Mouse (Mus musculus) MEL (cell line): ENCODE data around the gene Dao.

Source experiments
- CTCF ChIP-seq, 3 experiments: IDR thresholded peaks in 2 of 3; conservative IDR thresholded peaks in 1 of 3; 2 replicates each; pipeline ENCODE4 v1.5.1; 2011 to 2012; ENCODE audit warnings: low read length in 3 of 3, low read depth in 2 of 3, mild to moderate bottlenecking in 2 of 3, improper control_type of control experiment in 1 of 3, inconsistent platforms in 1 of 3, mixed read lengths in 1 of 3, moderate library complexity in 1 of 3; ENCODE audit not compliant: control insufficient read depth in 1 of 3, insufficient read depth in 1 of 3, poor library complexity in 1 of 3, severe bottlenecking in 1 of 3
- EP300 ChIP-seq, 2 experiments: IDR thresholded peaks; 2 replicates each; pipeline ENCODE4 v1.6.1; 2011; ENCODE audit warnings: improper control_type of control experiment in 2 of 2, low read length in 2 of 2, low read depth in 1 of 2, mild to moderate bottlenecking in 1 of 2
- ETS1 ChIP-seq: IDR thresholded peaks from 2 replicates; pipeline ENCODE4 v1.6.1; 2012; ENCODE audit warnings: low read depth, mild to moderate bottlenecking, inconsistent platforms, low read length, improper control_type of control experiment, moderate library complexity
- HCFC1 ChIP-seq: IDR thresholded peaks from 2 replicates; pipeline ENCODE4 v1.6.1; 2012; ENCODE audit warnings: low read depth, mild to moderate bottlenecking, inconsistent platforms, low read length, improper control_type of control experiment, moderate library complexity
- MAX ChIP-seq: IDR thresholded peaks from 2 replicates; pipeline ENCODE4 v1.6.1; 2011; ENCODE audit warnings: low read length, improper control_type of control experiment
- MAZ ChIP-seq: IDR thresholded peaks from 2 replicates; pipeline ENCODE4 v1.6.1; 2012; ENCODE audit warnings: low read depth, mild to moderate bottlenecking, inconsistent platforms, low read length, improper control_type of control experiment
- MXI1 ChIP-seq: IDR thresholded peaks from 2 replicates; pipeline ENCODE4 v1.6.1; 2011; ENCODE audit warnings: mild to moderate bottlenecking, low read depth, low read length, improper control_type of control experiment
- MYC ChIP-seq: IDR thresholded peaks from 2 replicates; pipeline ENCODE4 v1.6.1; 2011; ENCODE audit warnings: low read depth, mild to moderate bottlenecking, low read length, improper control_type of control experiment, moderate library complexity
- NRF1 ChIP-seq: IDR thresholded peaks from 2 replicates; pipeline ENCODE4 v1.6.1; 2014; ENCODE audit warnings: low read depth, mild to moderate bottlenecking, inconsistent platforms, low read length, improper control_type of control experiment, moderate library complexity; ENCODE audit not compliant: poor library complexity, insufficient read depth, severe bottlenecking
- POLR2A ChIP-seq, 2 experiments: IDR thresholded peaks; 2 replicates each; pipeline ENCODE4 v1.6.1; 2011 to 2012; ENCODE audit warnings: low read length in 2 of 2, mild to moderate bottlenecking in 2 of 2, control low read depth in 1 of 2, improper control_type of control experiment in 1 of 2, low read depth in 1 of 2, moderate library complexity in 1 of 2; ENCODE audit not compliant: control insufficient read depth in 1 of 2, insufficient read depth in 1 of 2, poor library complexity in 1 of 2
- POLR2AphosphoS2 ChIP-seq: IDR thresholded peaks from 2 replicates; pipeline ENCODE4 v1.6.1; 2011; ENCODE audit warnings: low read length, improper control_type of control experiment
- SIN3A ChIP-seq: IDR thresholded peaks from 2 replicates; pipeline ENCODE4 v1.6.1; 2012; ENCODE audit warnings: low read length, improper control_type of control experiment, inconsistent platforms
- UBTF ChIP-seq: IDR thresholded peaks from 2 replicates; pipeline ENCODE4 v1.6.1; 2012; ENCODE audit warnings: low read depth, mild to moderate bottlenecking, inconsistent platforms, low read length, improper control_type of control experiment, moderate library complexity, borderline replicate concordance; ENCODE audit not compliant: insufficient read depth
- ZC3H11A ChIP-seq: IDR thresholded peaks from 2 replicates; pipeline ENCODE4 v1.6.1; 2012; ENCODE audit warnings: low read depth, mild to moderate bottlenecking, inconsistent platforms, low read length, improper control_type of control experiment

- TF ChIP-seq MAZ (no peak), MXI1 (no peak), CTCF (IDR thresholded peaks at IDR 0.05 in 2 of 3, conservative IDR thresholded peaks at IDR 0.05 in 1 of 3; ENCODE audit: control insufficient read depth in 1 of 3, insufficient read depth in 1 of 3, low read depth in 2 of 3, low read length in 3 of 3, poor library complexity in 1 of 3, severe bottlenecking in 1 of 3) (no peak), MAX (no peak), POLR2AphosphoS2 (no peak), ETS1 (no peak), HCFC1 (no peak), EP300 (IDR thresholded peaks at IDR 0.05; ENCODE audit: low read depth in 1 of 2, low read length in 2 of 2) (no peak), SIN3A (no peak), POLR2A (IDR thresholded peaks at IDR 0.05; ENCODE audit: control insufficient read depth in 1 of 2, insufficient read depth in 1 of 2, low read depth in 1 of 2, low read length in 2 of 2, poor library complexity in 1 of 2) (no peak), ZC3H11A (no peak), NRF1 (no peak), MYC (no peak), UBTF (no peak)
Observed at GRCm38 (mm10) chr5:113973790-113974189, 29.7 kb upstream of the Dao start.
